Mouse (Mus musculus) cerebellum, adult 9-11 months (tissue): Measurements from ENCODE around the gene Brsk1.
A peak's percentile ranks its signal among the peaks of the same experiment; 100 is the strongest.

ENCODE experiments used
- DNase-seq: peaks from one replicate; pipeline ENCODE4 v3.0.0; 2022

Gene Brsk1

DNA sequence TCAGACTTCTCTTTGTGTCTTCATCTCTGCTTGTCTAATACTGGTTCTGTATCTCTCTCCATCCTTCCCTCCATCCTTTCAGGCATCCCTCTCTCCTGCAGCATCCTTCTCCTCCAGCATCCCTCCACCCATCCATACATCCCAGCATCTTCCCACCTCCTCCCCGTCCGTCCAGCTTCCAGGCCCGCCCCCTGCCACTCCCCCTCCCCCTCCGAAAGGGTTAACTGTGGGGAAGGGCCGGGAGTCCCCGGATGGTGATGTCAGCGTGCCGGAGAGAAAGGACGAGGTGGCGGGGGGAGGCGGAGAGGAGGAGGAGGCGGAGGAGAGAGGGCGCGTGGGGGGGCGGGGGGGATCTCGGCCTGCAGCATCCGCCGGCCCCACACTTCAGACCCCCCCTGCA, at the start of gene Brsk1:
Gene Brsk1, plus strand, starts transcription at position 218 of the 400 bp plus-strand sequence.
- peak; percentile 90 for DNase-seq

DNA sequence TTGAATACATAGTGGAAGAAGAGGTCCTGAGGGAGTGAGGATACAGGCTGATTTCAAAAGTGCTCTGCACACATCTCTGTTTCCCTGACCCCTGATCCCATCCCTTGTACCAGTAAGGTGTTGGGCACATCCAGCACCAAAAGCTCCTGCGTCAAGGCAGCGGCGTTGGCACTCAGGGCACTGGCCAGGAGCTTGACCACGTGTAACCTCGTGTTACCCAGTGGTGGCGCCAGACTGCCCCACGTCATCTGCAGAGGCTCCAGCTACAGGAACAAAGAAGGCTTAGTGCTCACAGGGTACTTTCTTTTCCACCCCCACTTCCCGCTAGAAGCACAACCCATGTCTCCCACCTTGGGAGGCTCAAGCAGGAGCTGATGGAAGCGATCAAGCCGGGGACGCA, 49.2 kb upstream of the Brsk1 start:
- DNase-seq, result no peak

DNA sequence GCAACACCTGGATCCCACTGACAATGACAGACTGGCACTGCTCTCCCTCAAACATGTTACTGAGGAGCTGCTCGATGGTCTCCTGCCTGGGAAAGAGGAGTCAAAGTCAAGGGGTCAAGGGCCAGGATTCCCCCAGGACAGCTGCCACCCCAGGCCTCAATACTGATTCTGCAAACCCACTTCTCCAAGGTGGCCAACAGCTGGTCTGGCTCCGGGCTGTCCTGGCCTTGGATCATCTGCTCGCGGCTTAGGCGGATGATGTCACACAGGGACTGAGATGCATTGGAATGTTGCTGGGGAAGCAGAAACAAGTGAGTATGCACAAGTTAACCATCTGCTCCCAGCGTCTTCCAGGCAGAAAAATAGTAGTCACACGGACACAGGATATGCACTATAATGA, 48.4 kb upstream of the Brsk1 start:
- DNase-seq, result no peak

DNA sequence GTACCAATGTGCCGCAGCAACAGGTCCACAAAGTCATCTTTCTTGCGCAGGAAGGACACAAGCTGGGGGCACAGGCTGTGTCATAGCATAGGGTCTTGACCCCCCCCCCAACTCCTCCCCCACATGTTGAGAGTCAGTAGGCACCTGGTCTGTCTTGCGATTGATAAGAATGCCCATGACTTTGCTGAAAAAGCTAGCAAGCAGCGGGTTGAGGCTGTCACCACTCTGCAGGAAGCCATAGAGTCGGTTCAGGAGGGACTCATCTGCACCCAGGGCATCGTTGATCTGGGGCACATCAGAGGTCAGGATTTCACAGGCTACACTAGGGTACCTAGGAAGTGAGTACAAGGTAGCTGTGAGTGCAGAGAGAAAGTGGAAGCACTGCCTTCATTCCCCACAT, 47.2 kb upstream of the Brsk1 start:
- DNase-seq, result no peak

DNA sequence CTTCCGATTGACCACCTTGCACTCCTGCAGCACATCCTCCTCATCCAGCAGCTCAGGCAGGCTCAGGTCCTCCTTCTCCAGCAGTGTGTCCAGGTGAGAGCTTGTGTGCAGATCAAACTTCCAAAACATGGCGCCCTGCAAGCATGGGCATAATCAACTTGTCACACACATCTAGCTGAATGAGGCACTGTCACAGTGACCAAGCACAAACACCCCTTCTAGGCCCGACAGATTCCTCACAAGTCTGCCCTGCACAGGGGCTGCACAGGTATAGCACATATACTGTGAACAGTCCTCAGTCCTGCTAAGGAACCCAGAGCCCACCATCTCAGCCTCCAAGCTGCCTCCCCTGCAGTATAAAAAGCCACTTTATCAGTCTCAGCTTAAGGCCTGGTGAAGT, 43.6 kb upstream of the Brsk1 start:
- DNase-seq, result no peak

DNA sequence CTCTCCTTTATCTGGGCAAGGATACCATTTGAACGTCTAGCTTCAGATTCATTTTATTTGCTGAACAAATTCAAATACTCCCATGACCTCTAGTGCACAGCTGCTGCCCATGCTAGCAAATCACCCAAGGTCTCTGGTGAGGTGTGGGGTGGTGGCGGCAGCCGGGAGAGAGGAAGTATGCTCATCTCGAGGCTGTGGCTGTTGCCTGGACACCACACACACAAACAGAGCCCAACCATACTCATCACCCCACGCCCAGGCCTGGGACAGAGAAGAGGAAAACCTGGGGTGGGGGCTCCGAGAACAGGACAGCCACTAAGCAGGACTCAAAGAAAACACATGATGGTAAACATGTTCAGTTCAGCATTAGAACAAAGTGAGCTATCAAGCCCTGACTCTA, 43.1 kb upstream of the Brsk1 start:
- no peak for DNase-seq

DNA sequence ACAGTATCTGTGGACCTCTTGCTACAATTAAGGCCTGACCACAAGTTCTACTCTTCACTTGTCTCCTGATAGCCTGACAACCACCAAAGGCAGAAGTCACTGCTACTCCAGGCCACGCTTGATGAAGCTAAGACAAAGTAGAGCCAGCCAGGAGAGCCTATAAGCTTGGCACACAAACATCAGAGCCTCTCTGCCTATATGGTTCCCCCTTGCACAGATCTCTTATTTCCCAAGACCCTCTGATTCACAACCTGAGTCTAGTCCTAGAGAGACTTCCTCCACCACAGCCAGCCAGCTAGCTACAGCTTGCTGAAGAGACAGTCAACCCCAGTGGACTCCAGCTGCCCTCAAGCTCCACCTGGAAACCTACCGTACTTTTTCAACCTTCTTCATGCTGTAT, 42.4 kb upstream of the Brsk1 start:
- no peak for DNase-seq

DNA sequence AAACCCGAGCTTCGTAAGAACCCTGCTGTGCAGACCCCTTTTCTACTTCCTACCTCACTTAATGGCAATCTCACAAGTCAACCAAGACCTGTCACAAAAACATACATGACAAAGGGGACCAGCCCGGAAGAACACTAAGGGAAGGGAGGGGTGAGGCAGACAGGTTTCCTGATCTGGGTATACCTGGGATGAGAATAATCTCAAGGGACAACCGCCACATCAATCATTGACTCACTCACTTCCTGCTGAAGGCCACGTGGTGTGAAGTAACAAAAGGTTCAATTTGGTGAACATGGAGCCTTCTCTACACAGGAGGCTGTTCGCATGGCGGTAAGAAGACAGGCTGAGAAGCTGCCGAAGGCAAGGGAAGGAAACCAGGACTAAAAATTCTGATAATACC, 38.8 kb upstream of the Brsk1 start:
- no peak for DNase-seq

DNA sequence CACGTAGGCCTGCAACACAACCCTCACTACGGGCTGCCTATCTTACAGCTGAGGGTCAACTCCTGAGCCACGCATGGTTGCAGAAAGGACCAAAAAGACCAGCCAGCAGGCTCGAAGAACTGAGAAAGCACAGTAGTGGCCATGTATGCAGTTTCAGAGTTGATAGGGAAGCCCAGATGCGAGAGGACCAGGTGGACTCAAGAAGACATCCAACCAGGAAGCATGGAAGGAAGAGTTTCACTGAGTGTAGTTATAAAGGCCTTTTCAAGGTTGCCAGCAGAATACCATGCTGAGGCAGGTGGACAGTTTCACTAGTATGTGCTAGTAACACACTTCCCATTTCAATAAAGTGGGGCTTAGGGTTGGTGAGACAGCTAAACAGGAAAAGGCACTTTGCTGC, 37.7 kb upstream of the Brsk1 start:
- no peak for DNase-seq

DNA sequence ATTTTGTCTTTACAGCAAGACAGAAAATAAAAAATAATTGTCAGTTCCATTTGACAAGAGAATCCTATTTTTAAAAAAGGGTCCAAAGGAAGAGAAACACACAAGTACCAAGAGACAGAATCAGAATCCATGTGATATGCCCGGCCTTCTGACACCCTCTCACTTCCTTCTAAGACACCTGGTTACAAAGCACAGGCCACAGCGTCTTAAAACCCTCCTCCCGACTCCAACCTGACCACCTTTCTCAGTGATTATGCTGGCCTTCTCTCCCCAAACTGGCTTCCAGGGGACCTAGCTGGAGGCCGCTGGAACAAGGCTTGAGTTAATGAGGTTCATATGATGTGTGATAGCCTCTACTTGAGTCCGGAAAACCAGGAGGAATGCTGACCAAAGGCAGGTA, 37.1 kb upstream of the Brsk1 start:
- no peak for DNase-seq

DNA sequence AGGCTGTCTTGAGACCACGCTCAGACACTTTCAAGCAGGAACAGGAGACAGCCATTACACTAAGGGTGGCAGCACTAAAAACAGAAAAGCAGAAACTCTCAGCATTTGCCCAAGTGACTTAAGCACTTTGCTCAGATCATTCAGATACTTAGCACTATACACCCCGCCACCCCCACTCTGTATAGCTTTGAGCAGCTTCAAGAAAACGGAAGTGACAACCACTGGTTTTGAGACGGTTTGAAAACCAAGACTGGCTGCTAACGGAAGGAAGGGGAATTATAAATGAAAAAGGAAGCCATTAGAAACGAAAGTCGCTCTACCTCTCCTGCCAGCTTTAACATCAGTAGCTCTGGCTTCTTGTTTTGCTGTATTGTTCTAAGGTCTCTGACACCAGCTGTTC, 36.6 kb upstream of the Brsk1 start:
- no peak for DNase-seq

DNA sequence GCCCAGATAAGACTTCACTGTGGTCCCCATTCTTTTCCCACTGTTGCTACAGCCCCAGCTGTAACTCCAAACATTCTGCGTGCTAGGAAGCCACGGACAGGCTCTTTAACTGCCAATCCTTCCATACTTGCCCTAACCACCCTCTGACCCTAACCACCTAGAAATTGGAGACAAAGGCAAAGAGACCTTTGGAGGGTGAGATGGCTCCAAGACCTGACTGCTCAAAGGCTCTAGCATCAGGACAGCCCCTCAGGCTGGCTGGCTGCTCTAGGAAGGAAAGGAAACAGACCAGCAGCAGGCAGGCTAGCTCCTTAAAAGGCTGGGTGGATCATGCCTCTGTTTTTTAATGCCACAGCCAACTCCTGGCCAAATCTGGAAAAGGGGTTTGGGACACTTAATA, 36.2 kb upstream of the Brsk1 start:
- no peak for DNase-seq

DNA sequence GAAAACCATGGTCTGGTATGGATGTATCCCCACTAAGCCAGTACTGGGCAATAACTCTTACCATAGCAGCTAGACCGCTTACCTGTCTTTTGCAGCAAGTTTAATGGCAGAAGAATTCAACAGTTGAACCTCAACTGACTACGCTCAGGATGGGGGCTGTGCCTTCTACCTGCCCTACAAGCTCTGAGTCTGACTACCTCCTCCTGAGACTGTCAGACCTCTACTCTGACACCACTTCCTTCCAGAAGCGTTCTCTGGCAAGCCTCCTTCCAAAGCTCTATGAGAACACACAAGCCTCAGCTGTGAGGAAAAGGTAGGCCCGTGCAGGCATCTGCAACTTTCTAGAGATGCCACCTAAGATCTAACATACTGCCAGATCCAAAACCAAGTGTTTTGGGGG, 35.0 kb upstream of the Brsk1 start:
- DNase-seq, result no peak

DNA sequence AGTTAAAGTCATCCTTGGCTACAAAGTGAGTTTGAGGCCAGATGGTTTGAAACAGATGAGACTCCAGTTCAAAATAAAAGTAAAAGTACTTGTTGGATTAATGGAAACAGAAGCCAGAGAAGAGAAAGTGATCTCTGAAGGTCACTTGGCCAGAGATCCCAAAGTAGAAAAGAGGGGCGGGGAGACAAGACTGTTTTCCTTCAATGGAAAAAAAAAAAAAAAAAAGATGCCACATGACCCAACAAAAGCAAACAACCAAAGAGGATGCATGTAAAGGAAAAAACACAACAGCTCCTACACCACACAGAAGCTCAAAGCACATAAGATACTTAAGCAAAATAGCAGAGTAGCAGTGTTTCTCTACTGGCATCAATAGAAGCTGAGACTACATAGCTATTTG, 34.5 kb upstream of the Brsk1 start:
- DNase-seq, result no peak

DNA sequence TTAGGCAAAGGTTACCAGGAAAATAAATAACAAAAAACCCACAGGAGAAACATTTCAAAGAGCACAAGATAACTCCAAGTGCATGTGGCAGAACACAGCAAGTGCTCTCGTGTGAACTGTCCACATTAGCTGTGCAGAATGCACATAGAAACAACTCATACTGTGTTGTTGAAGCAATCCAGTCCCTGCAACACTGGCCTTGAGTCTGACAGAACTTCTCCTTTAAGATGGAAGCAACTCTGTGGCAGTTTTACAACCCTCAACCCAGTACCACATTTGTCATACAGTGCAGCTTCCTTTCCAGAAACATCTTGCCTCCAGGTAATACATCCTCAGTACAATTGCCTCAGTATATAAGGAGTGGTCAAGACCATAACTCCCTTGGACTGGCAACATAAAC, 33.6 kb upstream of the Brsk1 start:
- no peak for DNase-seq

DNA sequence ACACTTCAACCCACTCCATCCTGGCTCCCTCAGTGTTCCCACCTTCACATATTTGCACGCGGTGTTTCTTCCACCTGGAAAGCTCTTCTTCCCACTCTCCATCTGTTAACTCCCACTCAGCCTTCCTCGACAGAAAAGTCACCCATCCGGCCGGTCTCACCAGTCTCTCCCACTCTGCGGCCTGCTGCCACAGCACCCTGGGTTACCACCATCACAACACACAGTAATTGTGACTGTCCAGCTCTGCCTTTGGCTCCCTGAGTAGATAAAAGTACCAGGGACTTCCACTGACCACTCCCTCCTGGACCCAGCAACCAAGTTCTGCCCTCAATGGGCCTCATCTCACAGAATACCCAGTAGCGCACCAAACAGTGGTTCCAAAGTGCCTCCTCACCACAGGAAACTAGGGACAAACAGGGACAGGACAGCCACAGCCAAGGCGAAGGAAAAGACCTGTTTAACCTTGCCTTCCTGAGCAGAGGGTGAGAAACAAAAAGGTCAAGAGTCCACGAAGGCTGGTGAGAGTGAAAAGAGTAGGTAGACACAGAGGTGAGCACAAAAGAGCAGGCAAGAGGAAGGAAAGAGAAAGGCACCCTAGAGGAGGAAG, 32.8 kb upstream of the Brsk1 start:
- peak; percentile 45 for DNase-seq

DNA sequence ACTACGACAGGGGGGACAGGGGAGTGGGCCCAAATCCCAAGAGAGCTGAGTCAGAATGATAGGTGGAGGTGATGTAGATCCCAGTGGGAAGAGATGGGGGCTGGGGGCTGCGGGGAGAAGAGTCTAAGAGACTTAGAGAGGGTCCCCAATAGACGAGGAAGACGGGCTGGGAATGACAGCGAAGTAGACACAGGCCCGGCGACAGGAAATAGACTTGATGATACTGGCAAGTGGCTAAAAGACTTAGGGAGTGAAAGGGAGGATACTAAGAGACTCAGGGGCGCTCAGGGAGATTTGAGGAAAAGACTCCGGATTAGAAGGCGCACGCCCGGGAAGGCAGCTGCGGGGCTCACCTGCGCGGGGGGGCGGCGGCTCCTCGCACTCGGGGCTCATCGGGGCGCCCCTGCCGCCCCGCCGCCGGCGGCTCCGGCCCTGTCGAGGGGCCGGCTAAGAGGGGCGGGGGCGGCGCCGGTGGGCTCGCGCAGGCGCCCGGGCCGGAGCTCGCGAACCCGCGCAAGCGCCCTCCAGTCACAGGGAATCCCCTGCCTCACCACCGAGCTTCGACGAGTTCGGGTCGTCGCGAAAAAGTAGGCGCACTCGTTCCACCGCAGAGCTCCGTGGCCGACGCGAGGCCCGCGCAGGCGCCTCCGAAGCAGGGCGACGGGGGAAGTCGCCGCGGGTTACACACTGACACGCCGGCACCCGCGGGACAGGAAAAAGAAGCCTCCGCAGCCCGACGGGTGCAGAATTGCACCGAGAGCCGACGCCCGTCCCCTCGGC, 32.1 kb upstream of the Brsk1 start:
- peak; percentile 68 for DNase-seq

DNA sequence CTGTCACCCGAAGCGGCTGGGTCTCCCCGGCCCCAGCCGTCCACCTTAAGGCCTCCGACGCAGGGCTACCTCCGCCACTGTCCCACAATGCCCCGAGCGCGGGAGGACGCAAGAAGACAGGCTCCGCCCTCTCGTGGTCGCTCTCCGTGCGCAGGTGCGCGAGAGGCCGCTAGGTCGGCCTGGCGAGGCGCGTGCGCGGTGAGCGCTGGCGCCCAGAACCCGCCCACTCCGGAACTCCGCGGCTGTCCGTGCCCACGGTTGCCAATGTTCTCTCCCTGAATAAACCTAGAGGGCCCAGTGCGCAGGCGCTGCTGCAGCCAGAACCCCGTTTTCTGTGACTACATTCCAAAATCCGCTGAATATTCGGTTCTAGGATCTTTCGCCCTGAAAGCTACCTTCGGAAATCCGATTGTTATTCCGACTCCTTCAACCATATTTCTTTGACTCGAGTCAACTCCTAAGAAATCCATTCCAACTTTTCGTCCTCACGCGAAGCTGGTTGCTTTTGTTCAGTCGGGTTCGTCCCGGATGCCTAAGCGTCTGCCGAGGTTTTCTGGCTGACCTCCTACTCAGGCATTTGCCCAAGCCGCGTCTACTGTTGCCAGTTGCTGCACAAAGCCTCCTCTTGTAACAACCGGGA, 31.4 kb upstream of the Brsk1 start, which contains the start of gene Ppp6r1:
Gene Ppp6r1, minus strand, starts transcription at position 108 of the 640 bp plus-strand sequence.
- DNase-seq, result peak; percentile 99

DNA sequence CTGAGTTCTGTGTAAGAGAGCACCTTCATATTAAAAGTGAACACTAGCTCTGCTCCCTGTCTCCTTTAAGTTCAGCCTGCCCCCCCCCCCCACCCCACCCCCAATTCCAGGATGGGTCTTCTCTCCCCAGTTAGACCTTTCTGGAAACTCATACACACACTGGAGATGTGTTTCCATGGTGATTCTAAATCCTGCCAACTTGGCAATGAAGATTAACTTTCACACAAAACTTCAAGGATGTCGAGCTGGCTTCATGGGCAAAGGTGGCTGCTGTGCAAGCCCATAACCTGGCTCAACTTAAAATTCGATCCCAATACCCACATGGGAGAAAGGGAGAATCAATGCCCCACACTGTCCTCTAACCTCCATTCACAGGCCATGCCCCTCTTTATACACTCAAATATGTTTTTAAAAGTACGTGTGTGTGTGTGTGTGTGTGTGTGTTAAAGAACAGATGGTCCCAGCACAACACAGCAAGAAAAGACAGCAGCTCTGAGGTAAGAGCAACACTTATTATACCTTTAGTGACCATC, 30.4 kb upstream of the Brsk1 start:
- DNase-seq, result peak; percentile 41

DNA sequence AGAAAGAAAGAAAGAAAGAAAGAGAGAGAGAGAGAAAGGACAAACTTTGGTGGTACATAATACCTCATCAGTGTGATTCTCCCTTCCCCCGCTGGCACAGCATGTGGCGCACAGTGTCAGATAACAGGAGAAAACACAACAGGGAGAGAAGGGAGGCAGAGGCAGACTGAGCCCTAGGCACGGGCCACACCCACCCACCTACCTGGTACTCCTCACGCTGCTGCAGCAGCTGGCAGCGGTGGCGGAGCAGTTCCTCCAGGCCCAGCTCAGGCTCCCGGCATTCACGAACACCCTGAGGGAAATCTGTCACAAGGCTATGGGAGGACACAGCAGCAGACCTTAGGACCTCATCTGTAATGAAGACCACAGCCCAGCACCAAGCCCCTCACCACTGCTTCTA, 27.2 kb upstream of the Brsk1 start:
- no peak for DNase-seq

DNA sequence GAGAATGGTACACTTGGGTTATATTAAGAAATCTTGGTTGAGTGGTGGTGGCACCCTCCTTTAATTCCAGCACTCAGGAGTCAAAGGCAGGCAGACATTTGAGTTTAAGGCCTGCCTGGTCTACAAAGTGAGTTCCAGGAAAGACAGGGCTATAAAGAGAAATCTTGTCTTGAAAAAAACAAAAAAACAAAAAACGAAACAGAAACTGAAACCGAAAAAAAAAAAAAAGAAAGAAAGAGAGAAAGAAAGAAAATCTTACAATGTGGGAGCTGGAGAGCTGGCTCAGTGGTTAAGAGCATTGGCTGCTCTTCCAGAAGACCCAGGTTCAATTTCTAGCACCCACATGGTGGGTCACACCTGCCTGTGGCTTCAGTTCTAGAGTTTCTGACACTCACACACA, 26.7 kb upstream of the Brsk1 start:
- DNase-seq, result no peak

DNA sequence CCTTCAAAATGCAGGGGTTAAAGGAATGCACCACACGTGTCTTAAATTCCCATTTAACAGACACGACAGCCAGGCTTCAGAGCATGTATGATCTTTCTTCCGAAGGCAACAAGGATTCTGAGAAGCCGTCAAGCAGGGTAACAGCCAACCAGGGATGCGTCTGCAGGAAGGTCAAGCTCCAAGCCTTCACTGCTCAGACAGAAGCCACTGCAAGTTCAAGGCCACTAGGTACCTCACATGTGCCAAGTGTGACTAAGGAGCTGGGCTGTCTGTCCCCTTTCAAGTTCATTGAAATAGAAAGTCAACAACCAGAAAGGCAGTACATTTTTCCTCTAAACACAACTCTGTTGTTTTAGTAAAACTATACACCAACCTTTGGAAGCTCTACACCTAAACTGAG, 23.5 kb upstream of the Brsk1 start:
- no peak for DNase-seq

DNA sequence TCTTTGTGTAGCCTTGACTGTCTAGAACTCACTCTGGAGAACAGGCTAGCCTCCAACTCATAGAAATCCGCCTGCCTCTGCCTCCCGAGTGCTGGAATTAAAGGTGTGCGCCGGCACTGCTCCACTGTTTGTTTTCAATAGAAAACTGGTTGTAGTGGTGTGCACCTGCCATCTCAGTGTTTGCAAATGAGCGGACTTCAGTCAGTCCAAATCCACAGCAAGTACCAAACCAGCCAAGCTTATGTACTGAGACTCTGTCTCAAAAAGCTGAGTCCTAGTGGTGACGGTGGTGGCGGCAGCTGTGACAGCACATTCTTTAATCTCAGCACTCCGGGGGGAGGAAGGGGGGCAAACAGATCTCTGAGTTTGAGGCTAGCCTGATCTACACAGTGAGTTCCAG, 21.9 kb upstream of the Brsk1 start:
- DNase-seq, result no peak

DNA sequence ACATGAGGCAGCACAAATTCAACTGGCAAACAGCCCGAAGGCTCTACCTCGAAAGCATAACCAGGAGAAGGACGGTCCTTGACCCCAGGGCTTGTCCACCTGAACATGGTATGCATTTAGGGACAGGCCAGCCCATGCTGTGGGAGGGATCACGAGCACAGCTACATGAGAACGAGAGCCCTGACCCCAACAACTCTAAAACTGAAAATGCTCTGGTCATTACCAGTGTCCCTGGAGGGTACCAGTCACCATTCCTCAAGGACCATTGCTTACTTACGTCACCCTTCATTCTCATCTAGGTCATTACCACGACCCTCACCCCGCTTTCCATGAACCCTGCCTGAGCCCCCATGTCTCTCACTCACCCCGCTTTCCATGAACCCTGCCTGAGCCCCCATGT, 21.2 kb upstream of the Brsk1 start:
- DNase-seq, result no peak
